Mouse (Mus musculus): ENCODE measurements around the gene Tlr11. TPM values are rescaled to one million over a fixed set of nuclear protein-coding genes. Genes with fewer than 3 reads are reported as not detected.
A peak's percentile ranks its signal among the peaks of the same experiment; 100 is the strongest.

The Tlr11 gene
- total RNA-seq (2021) (under 1 TPM; 0.17 to 0.21 TPM), polyA plus RNA-seq (2012; rRNA removed) (0.08 and 0.11 TPM in 2 replicates)
- long read RNA-seq, result 0 reads

DNA sequence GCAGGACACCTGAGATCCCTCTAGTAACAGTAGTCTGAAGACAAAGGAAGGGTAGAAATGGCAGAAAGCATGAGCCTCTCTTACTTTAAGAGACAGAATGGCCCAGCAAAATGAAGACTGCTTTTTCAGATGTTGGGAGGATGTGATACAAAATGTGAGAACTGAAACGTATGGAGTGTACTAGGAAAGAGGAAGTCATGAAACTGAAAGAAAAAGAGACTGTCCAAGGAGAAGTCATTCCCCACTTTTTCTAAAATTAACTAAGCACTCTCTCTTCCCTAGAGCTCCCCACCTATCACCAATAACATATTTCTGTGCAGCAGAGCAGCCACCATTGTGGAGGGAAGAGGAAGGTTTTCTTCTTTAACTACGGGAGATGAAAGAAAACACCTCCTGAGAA, at the start of gene Tlr11:
Tlr11 (plus strand) TSS at position 322 of the 400 bp plus-strand sequence.
- DNase-seq, result no peak

DNA sequence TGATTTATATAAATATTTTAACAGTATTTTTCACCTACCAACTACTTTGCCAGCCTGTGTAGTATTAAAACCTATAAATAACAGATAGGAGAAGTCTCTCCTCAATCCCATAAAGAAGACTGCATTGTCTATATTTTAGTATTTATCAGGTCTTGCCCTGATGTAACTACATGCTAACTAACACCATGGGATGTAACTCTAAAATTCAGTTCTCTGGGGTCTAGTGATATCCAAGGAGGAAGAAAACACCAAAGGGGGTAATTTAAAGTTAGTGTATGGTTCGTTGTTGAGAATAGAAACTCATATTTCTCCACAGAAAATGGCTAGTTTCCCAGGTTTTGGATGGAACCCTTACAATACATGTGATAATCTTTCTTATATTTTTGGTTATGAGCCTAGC, 31.1 kb upstream of the Tlr11 start, which contains the start of gene Olfr734:
Olfr734 (minus strand) TSS at position 101 of the 400 bp plus-strand sequence.
- DNase-seq, result no peak

DNA sequence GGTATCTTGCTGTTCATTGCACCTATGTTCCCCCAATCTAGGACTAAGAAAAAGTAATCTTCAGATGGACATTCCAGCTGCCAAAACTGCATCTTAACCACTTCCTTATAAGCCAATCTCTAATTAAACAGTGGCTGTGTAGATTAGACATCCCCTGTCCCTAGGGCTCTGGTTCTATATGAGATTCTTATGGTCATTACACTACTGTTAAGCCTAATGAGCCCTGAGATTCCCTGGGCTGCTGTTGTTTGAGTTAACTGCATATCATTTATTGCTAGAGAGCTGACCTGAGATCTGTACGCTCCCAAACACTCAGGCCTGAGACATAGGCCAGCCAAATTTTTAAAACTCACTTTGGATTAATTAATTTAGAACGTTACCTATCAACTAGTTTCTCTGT, 8.9 kb upstream of the Tlr11 start, which contains the start of gene Olfr735:
Olfr735 (minus strand) TSS at position 77 of the 400 bp plus-strand sequence.
- DNase-seq, result no peak

DNA sequence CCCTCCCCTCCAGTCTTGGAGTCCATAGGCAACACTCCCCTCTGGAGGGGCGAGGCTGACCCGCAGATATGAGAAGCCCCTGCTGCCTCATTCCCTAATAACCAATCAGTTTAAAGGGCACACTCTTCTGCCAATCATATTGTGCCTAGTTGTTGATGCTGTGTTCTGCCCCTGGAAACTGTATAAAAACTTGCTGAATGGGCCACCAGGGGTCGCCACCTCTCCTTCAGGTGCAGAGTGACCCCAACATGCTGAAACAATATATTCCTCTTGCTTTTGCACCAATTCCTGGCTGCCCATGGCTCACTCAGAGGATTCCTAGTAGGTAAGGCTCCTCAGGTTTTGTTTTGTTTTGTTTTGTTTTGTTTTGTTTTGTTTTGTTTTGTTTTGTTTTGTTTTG, 5.3 kb upstream of the Tlr11 start:
- DNase-seq, result peak; percentile 30

DNA sequence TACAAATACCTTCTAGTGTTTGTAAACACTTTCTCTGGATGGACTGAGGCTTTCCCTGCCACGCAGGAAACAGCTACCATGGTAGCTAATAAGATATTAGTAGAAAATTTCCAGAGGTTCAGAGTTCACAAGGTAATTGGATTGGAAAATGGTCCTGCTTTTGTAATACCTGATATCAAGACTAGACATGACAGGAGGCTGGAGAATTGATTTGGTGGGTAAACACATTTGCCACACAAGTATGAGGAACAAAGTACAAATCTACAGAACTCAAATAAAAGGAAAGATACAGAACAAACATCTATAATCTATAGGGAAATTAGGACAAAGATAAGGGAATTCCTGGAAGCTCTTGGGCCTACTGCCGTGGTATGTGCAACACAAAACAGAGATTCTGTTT, 989 bp upstream of the Tlr11 start:
- no peak for DNase-seq

DNA sequence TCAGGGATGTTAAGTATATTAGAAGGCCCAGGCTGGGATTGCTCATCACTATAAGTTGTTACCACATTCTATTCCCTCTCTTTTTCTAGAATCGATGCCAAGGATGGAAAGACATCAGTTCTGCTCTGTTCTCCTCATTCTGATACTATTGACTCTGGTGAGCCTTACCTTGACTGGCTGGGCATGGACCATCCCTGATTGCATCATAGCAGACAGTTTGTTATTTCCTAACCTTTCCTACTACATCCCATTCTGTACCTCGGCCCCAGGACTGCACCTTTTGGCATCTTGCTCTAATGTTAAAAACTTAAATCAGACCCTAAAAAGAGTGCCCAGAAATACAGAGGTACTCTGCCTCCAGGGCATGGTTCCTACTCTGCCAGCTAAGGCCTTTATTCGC, 2.8 kb downstream of the Tlr11 start:
- DNase-seq, result no peak

DNA sequence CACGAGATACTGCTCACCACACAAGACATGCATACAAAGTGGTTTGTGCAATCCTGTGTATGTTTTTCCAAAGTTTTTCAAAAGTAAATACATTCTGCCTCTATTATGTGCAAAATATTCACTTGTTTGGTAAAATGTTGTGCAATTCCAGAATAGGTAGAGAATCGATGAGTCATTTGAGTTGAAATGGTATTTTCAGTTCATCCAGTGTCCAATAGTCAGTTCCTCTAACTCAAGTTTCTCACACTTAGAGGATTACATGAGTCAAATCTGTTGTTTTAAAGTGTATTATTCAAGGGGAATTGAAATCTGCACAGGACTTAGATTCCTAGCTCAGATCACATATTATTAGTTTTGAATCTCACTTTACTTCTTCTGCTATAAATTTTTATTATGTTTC, 5.8 kb downstream of the Tlr11 start:
- DNase-seq, result no peak

DNA sequence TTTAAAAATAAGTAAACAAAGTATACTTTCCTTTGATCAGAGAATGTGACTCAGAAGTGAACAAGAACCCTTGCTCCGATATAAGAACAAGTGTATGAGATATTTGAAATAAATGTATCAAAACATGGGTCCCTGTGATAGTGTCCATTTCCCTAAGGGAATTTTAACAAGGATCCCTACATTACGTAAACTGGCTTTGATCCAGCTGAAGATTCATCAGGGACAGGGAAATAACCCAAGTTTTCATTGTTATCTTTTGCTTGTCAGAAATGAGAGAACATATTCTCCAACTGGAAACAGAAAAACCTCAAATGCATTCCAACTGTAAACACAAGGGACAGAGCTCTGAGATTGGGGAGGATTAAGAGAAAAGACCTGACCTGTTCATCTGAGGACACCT, 23.1 kb downstream of the Tlr11 start, which contains the start of gene Olfr736:
Olfr736 (plus strand) TSS at position 301 of the 400 bp plus-strand sequence.
- DNase-seq, result no peak

DNA sequence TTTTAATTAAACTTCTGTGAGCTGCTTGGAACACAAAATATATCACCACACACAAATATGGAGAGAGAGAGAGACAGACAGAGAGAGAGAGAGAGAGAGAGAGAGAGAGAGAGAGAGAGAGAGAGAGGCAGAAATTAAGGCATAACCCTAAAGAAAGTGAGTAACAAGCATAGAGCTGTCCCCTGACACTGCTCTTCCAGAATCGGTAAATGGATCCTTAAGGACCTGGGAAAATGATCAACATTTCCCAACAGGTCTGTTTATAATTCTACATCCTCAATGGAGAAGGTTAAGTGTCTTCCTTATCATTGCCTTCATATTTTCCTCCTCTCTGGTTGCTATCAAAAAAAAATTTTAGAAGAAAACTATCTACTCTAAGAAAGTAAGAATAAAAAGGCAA, 49.6 kb downstream of the Tlr11 start, which contains the start of gene Olfr738:
Olfr738 (plus strand) TSS at position 301 of the 400 bp plus-strand sequence.
- DNase-seq, result no peak

Other genes starting within 250 kb of the Tlr11 start
- gene Olfr727, start 234.7 kb upstream of the Tlr11 start, total RNA-seq (2021), result not detected
- gene Olfr727, start 234.7 kb upstream of the Tlr11 start, polyA plus RNA-seq (2012; rRNA removed), result not detected in 2 replicates
- gene Olfr728, start 215.2 kb upstream of the Tlr11 start, total RNA-seq (2021), result not detected
- not detected in 2 replicates for gene Olfr728, start 215.2 kb upstream of the Tlr11 start, polyA plus RNA-seq (2012; rRNA removed)
- not detected for gene Olfr729, start 205.0 kb upstream of the Tlr11 start, total RNA-seq (2021)
- gene Olfr729, start 205.0 kb upstream of the Tlr11 start, polyA plus RNA-seq (2012; rRNA removed), result not detected in 2 replicates
- gene Olfr730, start 169.7 kb upstream of the Tlr11 start, total RNA-seq (2021), result not detected
- gene Olfr730, start 169.7 kb upstream of the Tlr11 start, polyA plus RNA-seq (2012; rRNA removed), result not detected in 2 replicates
- not detected for gene Olfr731, start 116.0 kb upstream of the Tlr11 start, total RNA-seq (2021)
- not detected in 2 replicates for gene Olfr731, start 116.0 kb upstream of the Tlr11 start, polyA plus RNA-seq (2012; rRNA removed)
- gene Olfr732, start 73.7 kb upstream of the Tlr11 start, total RNA-seq (2021), result under 1 TPM in 1 of 2 experiments, not detected in 1; 0.10 TPM
- gene Olfr732, start 73.7 kb upstream of the Tlr11 start, polyA plus RNA-seq (2012; rRNA removed), result not detected in 2 replicates
- not detected for gene Olfr733, start 56.4 kb upstream of the Tlr11 start, total RNA-seq (2021)
- gene Olfr733, start 56.4 kb upstream of the Tlr11 start, polyA plus RNA-seq (2012; rRNA removed), result not detected in 2 replicates
- not detected for gene Olfr734, start 31.2 kb upstream of the Tlr11 start, total RNA-seq (2021)
- not detected in 2 replicates for gene Olfr734, start 31.2 kb upstream of the Tlr11 start, polyA plus RNA-seq (2012; rRNA removed)
- gene Olfr735, start 9.0 kb upstream of the Tlr11 start, total RNA-seq (2021), result under 1 TPM in 1 of 2 experiments, not detected in 1; 0.21 TPM
- not detected in 2 replicates for gene Olfr735, start 9.0 kb upstream of the Tlr11 start, polyA plus RNA-seq (2012; rRNA removed)
- gene Olfr736, start 23.2 kb downstream of the Tlr11 start, total RNA-seq (2021), result not detected
- gene Olfr736, start 23.2 kb downstream of the Tlr11 start, polyA plus RNA-seq (2012; rRNA removed), result not detected in 2 replicates
- not detected for gene Olfr738, start 49.7 kb downstream of the Tlr11 start, total RNA-seq (2021)
- not detected in 2 replicates for gene Olfr738, start 49.7 kb downstream of the Tlr11 start, polyA plus RNA-seq (2012; rRNA removed)
- not detected for gene Olfr739, start 60.7 kb downstream of the Tlr11 start, total RNA-seq (2021)
- gene Olfr739, start 60.7 kb downstream of the Tlr11 start, polyA plus RNA-seq (2012; rRNA removed), result not detected in 2 replicates
- not detected for gene Olfr740, start 87.6 kb downstream of the Tlr11 start, total RNA-seq (2021)
- not detected in 2 replicates for gene Olfr740, start 87.6 kb downstream of the Tlr11 start, polyA plus RNA-seq (2012; rRNA removed)
- not detected for gene Olfr741, start 114.8 kb downstream of the Tlr11 start, total RNA-seq (2021)
- gene Olfr741, start 114.8 kb downstream of the Tlr11 start, polyA plus RNA-seq (2012; rRNA removed), result not detected in 2 replicates
- not detected for gene Olfr742, start 145.7 kb downstream of the Tlr11 start, total RNA-seq (2021)
- gene Olfr742, start 145.7 kb downstream of the Tlr11 start, polyA plus RNA-seq (2012; rRNA removed), result not detected in 2 replicates
- gene Olfr743, start 163.9 kb downstream of the Tlr11 start, total RNA-seq (2021), result not detected
- not detected in 2 replicates for gene Olfr743, start 163.9 kb downstream of the Tlr11 start, polyA plus RNA-seq (2012; rRNA removed)